Mouse (Mus musculus) kidney, adult 8-10 months (tissue): ENCODE data around the gene Mreg.

Experiments used
- DNase-seq, 2 experiments: peaks; one replicate each; pipeline ENCODE4 v3.0.0; 2022

The Mreg gene

GRCm38 (mm10) chr1:72188142-72188738 lies 23.9 kb downstream of the Mreg start:
- DNase-seq, result no peak

GRCm38 (mm10) chr1:72187486-72187885 lies 24.6 kb downstream of the Mreg start:
- no peak for DNase-seq

DNA sequence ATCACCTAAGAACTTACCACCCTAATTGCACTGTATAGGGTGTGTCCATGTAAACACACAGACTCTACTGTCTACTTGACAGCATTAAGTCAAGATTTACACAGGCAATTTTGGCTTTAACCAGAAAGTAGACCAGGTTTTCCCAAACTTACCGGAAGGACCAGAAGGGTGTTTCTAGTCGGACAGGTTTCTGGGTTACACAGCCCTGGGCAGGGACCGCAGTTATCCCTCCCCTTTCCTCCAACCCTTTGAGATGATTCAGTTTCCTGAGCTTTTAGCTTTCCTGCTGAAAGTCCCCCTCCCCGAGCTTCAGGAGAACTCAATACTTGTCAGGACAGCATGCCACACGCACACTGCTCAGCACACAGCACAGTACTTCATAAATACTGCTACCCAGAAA lies 26.0 kb downstream of the Mreg start:
- DNase-seq, result no peak

DNA sequence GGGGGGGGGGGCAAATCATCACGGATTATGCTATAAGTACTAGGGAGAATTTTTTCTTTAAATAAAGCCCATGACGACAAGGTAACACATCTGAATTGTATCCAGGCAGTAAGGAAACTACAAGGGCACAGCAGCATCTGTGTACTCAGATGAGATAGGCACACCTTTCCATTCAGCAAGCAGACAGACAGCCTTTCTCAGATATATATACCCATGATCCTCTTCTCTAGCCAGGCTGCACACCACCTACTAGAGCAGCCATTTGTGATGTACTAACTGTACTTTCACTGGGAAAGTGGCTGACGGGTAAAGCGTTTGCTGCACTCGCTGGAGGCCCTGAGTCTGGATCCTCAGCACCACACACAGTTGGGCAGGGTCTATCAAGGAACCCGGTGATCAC lies 28.6 kb downstream of the Mreg start:
- no peak for DNase-seq

GRCm38 (mm10) chr1:72182930-72183499 lies 29.1 kb downstream of the Mreg start:
- DNase-seq, result peak; percentile 5 to 13

DNA sequence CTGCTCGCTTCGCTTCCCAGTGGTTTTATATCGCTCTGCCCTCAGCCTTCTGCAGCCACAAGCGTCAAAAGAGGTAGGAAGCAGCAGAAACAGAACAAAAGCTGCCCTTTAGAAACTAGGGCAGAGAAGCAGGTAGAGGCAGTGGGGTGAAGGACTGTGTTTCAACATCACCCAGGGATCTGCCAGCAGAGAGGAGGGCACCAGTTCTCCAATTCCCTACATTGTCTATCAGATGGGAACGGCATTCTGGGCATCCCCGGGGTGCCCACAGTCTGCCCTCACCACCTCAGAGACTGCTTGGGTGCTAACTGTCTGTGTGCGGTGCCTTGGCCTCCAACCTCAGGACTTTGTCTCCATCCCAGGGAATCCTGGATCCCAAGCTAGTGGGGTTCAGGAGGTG lies 32.2 kb downstream of the Mreg start:
- no peak for DNase-seq

GRCm38 (mm10) chr1:72176239-72176638 lies 35.9 kb downstream of the Mreg start:
- no peak for DNase-seq

DNA sequence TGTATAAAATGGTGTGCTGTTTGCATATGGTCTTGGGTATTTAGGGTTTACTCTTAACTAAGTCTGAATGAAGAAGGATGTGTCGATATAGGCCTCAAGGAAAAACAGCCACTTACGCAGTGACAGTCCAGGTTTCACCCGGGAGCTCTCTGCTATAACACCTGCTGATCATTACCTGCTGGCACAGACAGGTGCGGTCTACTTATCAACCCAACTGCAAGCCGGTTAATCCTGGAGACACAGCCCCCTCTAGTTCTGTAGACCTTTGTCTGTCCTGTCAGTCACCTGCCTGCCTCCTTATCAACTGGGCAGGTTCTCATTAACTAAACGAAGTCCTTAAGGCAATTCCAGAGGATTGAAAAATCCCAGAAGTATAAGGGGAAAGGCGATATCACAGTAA lies 37.9 kb downstream of the Mreg start:
- no peak for DNase-seq

DNA sequence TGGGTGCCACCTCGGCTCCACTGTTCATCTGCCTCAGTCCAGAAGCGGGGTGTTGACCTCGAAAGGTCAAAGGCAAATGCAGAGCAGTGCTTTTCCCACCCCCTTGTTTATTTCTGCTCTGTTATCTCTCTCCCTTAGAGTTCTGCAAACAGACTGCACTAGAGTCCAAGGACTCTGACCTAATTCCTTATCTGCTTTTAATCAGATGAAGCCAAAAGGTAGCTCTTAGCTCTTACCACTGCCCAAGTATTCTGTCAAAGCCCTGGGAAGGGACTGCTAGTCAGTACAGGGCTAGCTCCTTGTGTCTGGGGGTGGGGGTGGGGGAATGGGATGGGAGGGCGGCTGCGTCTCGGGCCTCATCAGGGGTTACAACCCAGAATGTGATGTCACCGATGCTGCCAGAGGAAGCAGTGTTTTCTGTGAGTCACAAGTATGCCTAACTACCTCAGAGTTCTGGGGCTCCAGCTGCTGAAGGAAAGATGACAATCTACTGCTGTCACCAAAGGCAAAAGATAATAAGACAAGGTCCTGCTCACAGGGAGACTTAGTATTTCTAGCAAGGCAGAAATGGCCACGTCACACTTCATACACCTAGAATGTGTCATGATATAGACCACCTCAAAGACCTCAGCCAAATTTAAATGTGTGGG lies 38.6 kb downstream of the Mreg start:
- DNase-seq, result no peak

DNA sequence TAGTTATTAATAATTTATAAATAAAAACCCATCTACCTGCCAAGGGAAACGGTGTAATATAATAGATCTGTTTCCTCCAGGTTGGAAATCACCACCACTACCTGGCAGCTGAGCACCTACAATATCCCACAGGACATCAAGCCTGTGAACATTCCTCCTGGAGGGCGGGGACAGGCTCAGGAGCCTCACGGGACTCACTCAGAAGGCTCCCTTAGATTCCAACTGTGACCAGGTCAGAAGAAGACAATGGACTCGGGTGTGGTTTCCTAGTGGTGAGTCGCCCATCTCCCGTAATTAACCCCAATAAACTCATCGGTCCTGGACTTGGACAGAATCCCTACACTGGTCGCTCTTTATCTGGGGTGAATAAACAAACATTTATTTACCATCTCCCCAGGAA lies 39.3 kb downstream of the Mreg start:
- no peak for DNase-seq

DNA sequence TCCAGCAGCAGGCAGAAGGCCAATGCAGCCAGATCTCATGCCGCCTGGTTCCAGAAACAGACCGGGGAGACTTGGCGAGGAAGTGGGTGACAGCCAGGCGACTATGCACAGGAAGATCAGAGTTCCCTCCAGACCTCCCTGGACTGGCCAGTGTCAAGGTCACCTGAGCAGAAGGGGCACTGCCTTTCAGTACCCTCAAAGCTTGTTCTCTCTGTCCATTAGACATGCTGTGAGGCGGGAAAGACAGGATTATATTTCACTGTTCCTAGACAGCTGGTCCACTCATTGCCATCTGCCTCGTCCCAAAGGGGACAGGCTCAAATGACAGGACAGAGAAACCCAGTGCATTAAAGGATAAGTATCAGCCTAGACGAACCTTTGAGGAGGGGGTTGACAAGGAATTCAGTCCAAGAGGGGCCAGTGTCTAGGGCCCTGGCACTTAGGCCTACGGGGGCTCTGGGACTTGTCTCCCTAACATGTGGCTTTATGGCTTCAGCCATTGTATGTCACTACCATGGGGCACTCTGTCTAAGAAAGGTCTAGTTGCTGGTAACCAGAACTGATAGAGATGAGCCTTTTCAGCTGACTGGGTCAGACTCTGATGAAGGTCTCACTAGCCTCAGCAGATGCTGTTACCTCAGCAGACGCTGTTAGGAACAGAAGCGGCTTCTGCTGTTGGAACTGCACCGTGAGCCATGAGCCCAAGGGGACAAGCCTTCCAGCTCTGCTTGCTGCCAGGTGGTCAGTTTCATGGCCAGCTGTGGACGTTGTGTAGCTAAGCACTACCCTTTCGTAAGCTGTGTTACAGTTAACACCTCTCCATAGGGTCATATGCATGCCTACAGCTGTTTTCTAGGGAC lies 40.9 kb downstream of the Mreg start:
- DNase-seq, result no peak

GRCm38 (mm10) chr1:72167024-72167423 lies 45.1 kb downstream of the Mreg start:
- no peak for DNase-seq

DNA sequence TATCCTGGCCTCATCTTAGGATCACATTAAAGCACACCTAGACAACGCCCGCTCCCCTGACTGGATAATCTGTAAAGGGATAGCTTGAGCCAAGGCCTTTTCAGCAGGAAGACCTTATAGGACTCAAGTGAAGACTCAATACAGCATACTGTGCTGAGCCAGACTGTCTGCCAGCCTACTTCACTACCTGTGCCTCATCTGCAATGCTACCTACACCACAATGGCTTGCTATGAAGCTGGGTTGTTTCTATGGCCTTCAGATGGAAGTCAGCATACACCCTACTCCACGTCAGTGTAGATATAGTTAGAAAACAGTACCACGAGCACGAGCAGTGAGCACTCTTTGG lies 45.7 kb downstream of the Mreg start:
- DNase-seq, result no peak

GRCm38 (mm10) chr1:72165723-72166467 lies 46.2 kb downstream of the Mreg start:
- DNase-seq, result no peak

- no peak for DNase-seq
These were observed 51.8 kb downstream of the Mreg start for GRCm38 (mm10) chr1:72160321-72160720.

- DNase-seq, result no peak
These were observed 67.1 kb downstream of the Mreg start for GRCm38 (mm10) chr1:72145041-72145440.

GRCm38 (mm10) chr1:72144426-72144825 lies 67.7 kb downstream of the Mreg start:
- DNase-seq, result no peak

GRCm38 (mm10) chr1:72141893-72142480 lies 70.1 kb downstream of the Mreg start:
- DNase-seq, result peak; percentile 7 to 17

DNA sequence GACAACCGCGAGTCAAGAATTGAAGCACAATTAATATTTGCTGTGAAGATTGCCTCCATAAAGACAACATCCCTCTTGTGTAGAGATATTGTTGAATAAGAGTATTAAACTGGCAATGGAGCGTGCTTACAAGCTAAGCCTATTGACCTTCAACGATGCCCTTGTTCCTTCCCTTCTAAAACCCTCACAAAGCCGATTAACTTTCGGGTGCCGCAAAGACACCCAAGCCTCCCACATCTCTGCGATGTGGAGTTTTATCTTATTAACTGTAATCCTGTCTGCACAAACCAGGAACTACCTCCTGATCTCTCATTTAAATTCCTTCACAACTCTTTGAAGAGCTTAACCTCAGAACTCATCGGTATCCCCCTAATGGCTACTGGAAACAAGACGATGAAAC lies 76.0 kb downstream of the Mreg start:
- DNase-seq, result no peak

DNA sequence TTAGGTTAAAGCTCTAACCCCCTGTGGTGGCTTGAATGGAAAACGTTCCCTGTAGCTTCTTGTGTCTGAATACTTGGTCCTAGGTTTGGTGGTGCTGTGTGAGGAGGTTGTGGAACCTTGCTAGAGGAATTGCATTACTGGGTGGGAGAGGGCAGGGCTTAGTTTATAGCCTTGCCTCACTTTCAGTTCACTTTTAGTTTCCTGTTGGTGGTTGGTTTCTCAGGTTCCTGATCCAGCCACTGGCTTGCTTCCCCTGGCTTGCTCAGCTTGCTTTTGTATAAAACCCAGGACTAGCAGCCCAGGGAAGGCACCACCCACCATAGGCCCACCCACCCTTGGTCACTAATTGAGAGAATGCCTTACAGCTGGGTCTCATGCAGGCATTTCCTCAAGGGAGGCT lies 77.6 kb downstream of the Mreg start:
- no peak for DNase-seq

- DNase-seq, result peak; percentile 45 to 82
These were observed 88.4 kb downstream of the Mreg start for GRCm38 (mm10) chr1:72123434-72124297.
